Mouse (Mus musculus) heart, adult 2 months (tissue): ENCODE measurements around the gene Cntn6. TPM values are rescaled to one million over a fixed set of nuclear protein-coding genes. Genes with fewer than 3 reads are reported as not detected.

Source experiments
- DNase-seq, 2 experiments: peaks; one replicate each; pipeline ENCODE4 v3.0.0; 2021
- H3K27ac ChIP-seq: fragments of 200-600 bp; 2 replicates; pipeline ENCODE4 v1.8.1; 2022
- H3K27me3 ChIP-seq: fragments of 200-500 bp; 2 replicates; pipeline ENCODE4 v1.6.1; 2012; ENCODE audit warnings: mild to moderate bottlenecking, low read length, inconsistent platforms, mixed read lengths; ENCODE audit not compliant: control insufficient read depth, insufficient read depth
- H3K36me3 ChIP-seq: fragments of 200-500 bp; 2 replicates; pipeline ENCODE4 v1.6.1; 2012; ENCODE audit warnings: low read length, inconsistent platforms; ENCODE audit not compliant: control insufficient read depth, insufficient read depth
- H3K4me1 ChIP-seq: fragments of 200-500 bp; 2 replicates; pipeline ENCODE4 v1.6.1; 2011; ENCODE audit warnings: low read length; ENCODE audit not compliant: control insufficient read depth, insufficient read depth
- H3K4me3 ChIP-seq: fragments of 200-600 bp; 2 replicates; pipeline ENCODE4 v1.8.1; 2022
- H3K79me2 ChIP-seq: fragments of 200-500 bp; replicated peaks from 2 replicates; pipeline ENCODE4 v1.6.1; 2012; ENCODE audit warnings: mild to moderate bottlenecking, inconsistent platforms, low read length, moderate library complexity, mixed read lengths; ENCODE audit not compliant: control insufficient read depth, insufficient read depth
- H3K9ac ChIP-seq: fragments of 200-500 bp; 2 replicates; pipeline ENCODE4 v1.6.1; 2012; ENCODE audit warnings: low read depth, mild to moderate bottlenecking, control low read depth, inconsistent platforms, low read length, mixed read lengths
- CTCF ChIP-seq: fragments of 200-600 bp; IDR thresholded peaks from 2 replicates; pipeline ENCODE4 v1.8.1; 2022; ENCODE audit warnings: antibody characterized with exemption, mild to moderate bottlenecking, moderate library complexity
- EP300 ChIP-seq: fragments of 200-500 bp; IDR thresholded peaks from 2 replicates; pipeline ENCODE4 v1.6.1; 2011; ENCODE audit warnings: low read depth, low read length, control low read depth; ENCODE audit not compliant: insufficient read depth
- POLR2A ChIP-seq: fragments of 200-500 bp; IDR thresholded peaks from 2 replicates; pipeline ENCODE4 v1.6.1; 2011; ENCODE audit warnings: mild to moderate bottlenecking, low read depth, low read length, control low read depth; ENCODE audit not compliant: insufficient read depth
- WGBS: fragments of 180-500 bp; shearing (Covaris S2); methylation state at CpG from one replicate; pipeline ENCODE4 v1.1.7; 2018; 5-methylcytosine and 5-hydroxymethylcytosine counted together
- intact Hi-C: fragments of 180-260 bp; cut with DNase I; formaldehyde crosslinking; loops from one replicate; pipeline ENCODE4 v1.15.1; 2025
- polyA plus RNA-seq: library from polyadenylated mRNA; depleted of rRNA; stranded (reverse); fragments of >200 nt; gene quantifications from 2 replicates; pipeline ENCODE4 v1.2.3, GENCODE M21; 2012
- total RNA-seq, 2 experiments: library from RNA; stranded (reverse); gene quantifications; 2 replicates each; pipeline ENCODE4 v1.2.3; 2021

Gene Cntn6
- total and polyA plus RNA-seq, 3 experiments, result not detected

- no peak for DNase-seq
- Histone ChIP-seq H3K9ac (no peak overlapping the region), H3K4me1 (no peaks in the 10 kb centered on the region), H3K36me3 (no peaks in the 10 kb centered on the region), H3K79me2 (no peaks in the 10 kb centered on the region), H3K4me3 (no peak overlapping the region), H3K27ac (no peak overlapping the region), H3K27me3 (no peaks in the 10 kb centered on the region)
- no peak for TF ChIP-seq CTCF
- no peak for TF ChIP-seq POLR2A
- TF ChIP-seq EP300, result no peak
- 78% methylated on average over 1 of the region's 1 CpGs for WGBS
- intact Hi-C loops, result no loop called here
Observed at GRCm38 (mm10) chr6:104728571-104728970, 236.0 kb downstream of the Cntn6 start.

GRCm38 (mm10) chr6:104734256-104734655, 241.7 kb downstream of the Cntn6 start:
- no peak overlapping the region for H3K4me3 ChIP-seq
- H3K27me3 ChIP-seq, result no peaks in the 10 kb centered on the region
- no peaks in the 10 kb centered on the region for H3K4me1 ChIP-seq
- H3K79me2 ChIP-seq, result no peaks in the 10 kb centered on the region
- 74% methylated on average over 1 of the region's 1 CpGs for WGBS
- no peak for DNase-seq
- no peak overlapping the region for H3K9ac ChIP-seq
- no peak overlapping the region for H3K27ac ChIP-seq
- no peaks in the 10 kb centered on the region for H3K36me3 ChIP-seq
- intact Hi-C loops, result no loop called here
- TF ChIP-seq CTCF (no peak), EP300 (no peak), POLR2A (no peak)

- Histone ChIP-seq H3K36me3 (no peaks in the 10 kb centered on the region), H3K27ac (no peak overlapping the region), H3K4me3 (no peak overlapping the region), H3K9ac (no peak overlapping the region), H3K4me1 (no peaks in the 10 kb centered on the region), H3K27me3 (no peaks in the 10 kb centered on the region), H3K79me2 (no peaks in the 10 kb centered on the region)
- 76% methylated on average over 4 of the region's 4 CpGs for WGBS
- intact Hi-C loops, result no loop called here
- TF ChIP-seq CTCF (no peak), POLR2A (no peak), EP300 (no peak)
- DNase-seq, result no peak
Observed at GRCm38 (mm10) chr6:104738999-104739398, 246.4 kb downstream of the Cntn6 start.

GRCm38 (mm10) chr6:104758125-104758524, 265.5 kb downstream of the Cntn6 start:
- no peaks in the 10 kb centered on the region for H3K4me1 ChIP-seq
- intact Hi-C loops, result no loop called here
- H3K9ac ChIP-seq, result no peak overlapping the region
- H3K79me2 ChIP-seq, result no peaks in the 10 kb centered on the region
- H3K27me3 ChIP-seq, result no peaks in the 10 kb centered on the region
- TF ChIP-seq EP300 (no peak), POLR2A (no peak), CTCF (no peak)
- DNase-seq, result no peak
- no peak overlapping the region for H3K27ac ChIP-seq
- H3K4me3 ChIP-seq, result no peak overlapping the region
- no peaks in the 10 kb centered on the region for H3K36me3 ChIP-seq

GRCm38 (mm10) chr6:104761226-104761625, 268.6 kb downstream of the Cntn6 start:
- no peak overlapping the region for H3K9ac ChIP-seq
- no peaks in the 10 kb centered on the region for H3K79me2 ChIP-seq
- TF ChIP-seq POLR2A, result no peak
- TF ChIP-seq CTCF, result no peak
- no peak for TF ChIP-seq EP300
- no peak for DNase-seq
- H3K27ac ChIP-seq, result no peak overlapping the region
- intact Hi-C loops, result no loop called here
- no peaks in the 10 kb centered on the region for H3K27me3 ChIP-seq
- no peaks in the 10 kb centered on the region for H3K4me1 ChIP-seq
- 89% methylated on average over 3 of the region's 3 CpGs for WGBS
- H3K4me3 ChIP-seq, result no peak overlapping the region
- no peaks in the 10 kb centered on the region for H3K36me3 ChIP-seq

DNA sequence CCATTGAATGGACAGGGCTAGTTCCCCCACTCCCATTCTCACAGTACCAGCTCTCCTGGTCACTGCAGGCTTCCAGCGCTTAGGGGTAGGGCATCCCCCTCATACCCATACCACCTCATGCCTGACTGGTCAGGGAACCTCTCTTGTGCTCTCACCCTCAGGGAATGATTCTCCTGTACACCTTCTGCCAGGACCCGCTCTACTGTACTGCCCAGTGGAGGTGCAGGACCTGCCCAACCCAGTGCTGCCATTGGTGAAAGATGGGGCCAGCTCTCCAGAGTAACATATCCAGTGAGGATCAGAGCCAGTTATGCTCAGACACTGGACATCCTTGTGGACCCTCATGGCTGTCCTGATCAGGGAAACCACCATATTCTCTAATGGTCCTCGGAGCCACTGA, 291.3 kb downstream of the Cntn6 start:
- 72% methylated on average over 3 of the region's 3 CpGs for WGBS
- DNase-seq, result no peak
- intact Hi-C loops, result no loop called here

More for the DNA sequence above, 291.3 kb downstream of the Cntn6 start:
- Histone ChIP-seq H3K36me3 (no peaks in the 10 kb centered on the region), H3K27ac (no peak overlapping the region), H3K4me3 (no peak overlapping the region), H3K9ac (no peak overlapping the region), H3K4me1 (no peaks in the 10 kb centered on the region), H3K79me2 (no peaks in the 10 kb centered on the region), H3K27me3 (no peaks in the 10 kb centered on the region)
- TF ChIP-seq CTCF, result no peak
